Comparison of ENCODE assay signal across 22 mouse cellular contexts in the genomic region with DNA sequence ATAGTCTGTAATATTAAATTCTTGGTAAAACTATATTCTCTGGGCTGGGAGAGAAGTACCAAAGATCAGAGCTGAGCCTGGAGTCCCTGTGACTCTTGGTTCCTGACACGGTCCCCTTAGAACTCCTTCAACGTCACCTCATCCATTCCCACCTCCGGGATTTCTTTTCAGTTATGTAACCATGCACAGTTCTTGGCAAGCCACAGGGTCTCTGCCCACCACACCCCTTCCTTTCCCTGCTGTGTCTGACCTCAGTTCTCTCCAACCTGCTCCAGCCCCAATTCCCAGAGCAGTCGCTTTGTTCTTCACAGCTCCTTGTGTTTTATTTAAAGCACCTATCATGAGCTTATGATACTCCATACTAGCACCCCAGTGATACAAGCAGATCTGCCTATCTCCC. TPM values are rescaled to one million over a fixed set of nuclear protein-coding genes. Genes with fewer than 3 reads are reported as not detected.
DNase-seq lines count a peak whose midpoint lies in the region; ATAC-seq lines count a peak whose summit lies in the region.
"Had no signal": no experiment of that assay in that cellular context is flagged by ENCODE, and none has a peak within 500 bp of the region (broad histone marks: within the 10 kb centered on the region; RNA-seq: fewer than 3 reads in every experiment).

No protein-coding gene starts in this region.

- WGBS in lung, embryonic 16.5 days: 56% methylated on average over 4 of the region's 4 CpGs
- WGBS in intestine, embryonic 16.5 days: 84% methylated on average over 4 of the region's 4 CpGs

- no peaks in the 10 kb centered on the region for H3K27me3 ChIP-seq in lung, embryonic 16.5 days (ENCODE audit: control insufficient read depth, insufficient read depth, low read depth, low read length)
- no peaks in the 10 kb centered on the region for H3K27me3 ChIP-seq in intestine, embryonic 16.5 days (replicated peaks; ENCODE audit: control insufficient read depth, insufficient read depth, low read length)
- H3K27me3 ChIP-seq: embryonic facial prominence, embryonic 13.5 days; neural tube, embryonic 15.5 days had no signal

- H3K36me3 ChIP-seq in lung, embryonic 16.5 days (ENCODE audit: control insufficient read depth, insufficient read depth, low read length): no peaks in the 10 kb centered on the region
- no peaks in the 10 kb centered on the region for H3K36me3 ChIP-seq in intestine, embryonic 16.5 days (ENCODE audit: control insufficient read depth, insufficient read depth, low read length)
- H3K36me3 ChIP-seq: embryonic facial prominence, embryonic 13.5 days; midbrain, embryonic 10.5 days; neural tube, embryonic 15.5 days had no signal

- H3K4me2 ChIP-seq in lung, embryonic 16.5 days (ENCODE audit: low read depth, low read length): no peak overlapping the region
- H3K4me2 ChIP-seq in intestine, embryonic 16.5 days (ENCODE audit: low read depth, low read length): no peak overlapping the region
- H3K4me2 ChIP-seq: embryonic facial prominence, embryonic 13.5 days; neural tube, embryonic 15.5 days had no signal

- peak; percentile 31; the same call in 1 of the 2 replicates for ATAC-seq in lung, embryonic 16.5 days (ENCODE audit: low read depth)
- no peak for ATAC-seq in intestine, embryonic 16.5 days
- ATAC-seq: forebrain, embryonic 14.5 days; hindbrain, postnatal 0 days; intestine, postnatal 0 days had no signal

- peak; percentile 40 for DNase-seq in gastrocnemius, postnatal 25 days
- no peak for DNase-seq in gastrocnemius, postnatal 4 days (ENCODE audit: low spot score in 2 of 2)
- DNase-seq in kidney, adult 9 months: peak; percentile 36
- DNase-seq in kidney, postnatal 4 days: no peak
- peak; percentile 40 to 54 for DNase-seq in lung, postnatal 4 days
- no peak for DNase-seq in right cerebral cortex, postnatal 10 days (ENCODE audit: low spot score in 2 of 2)
- DNase-seq: cerebellum, adult 11-12 months; cerebellum, postnatal 25 days; embryo, embryonic 11 days; right cerebral cortex, postnatal 14 days; spleen, adult 18-20 months had no signal

- H3K27ac ChIP-seq in lung, embryonic 16.5 days (ENCODE audit: low read length): no peak overlapping the region
- H3K27ac ChIP-seq in intestine, embryonic 16.5 days (ENCODE audit: low read length): no peak overlapping the region
- H3K27ac ChIP-seq: embryonic facial prominence, embryonic 13.5 days; hindbrain, postnatal 0 days; kidney, postnatal 0 days; left cerebral cortex, adult 2 months; liver, embryonic 14.5 days; midbrain, embryonic 10.5 days; neural tube, embryonic 15.5 days had no signal

- H3K4me1 ChIP-seq in lung, embryonic 16.5 days (replicated peaks; ENCODE audit: control insufficient read depth, insufficient read depth, low read length): no peaks in the 10 kb centered on the region
- H3K4me1 ChIP-seq in intestine, embryonic 16.5 days (ENCODE audit: control insufficient read depth, insufficient read depth, low read length): peaks cover 7% of the 10 kb centered on the region; the same call in 1 of the 2 replicates
- H3K4me1 ChIP-seq: embryonic facial prominence, embryonic 13.5 days; midbrain, embryonic 10.5 days; neural tube, embryonic 15.5 days had no signal

- H3K9ac ChIP-seq in lung, embryonic 16.5 days (ENCODE audit: low read length): no peak overlapping the region
- H3K9ac ChIP-seq in intestine, embryonic 16.5 days (ENCODE audit: low read depth, low read length): no peak overlapping the region
- H3K9ac ChIP-seq: embryonic facial prominence, embryonic 13.5 days; liver, embryonic 14.5 days; neural tube, embryonic 15.5 days had no signal

- peaks cover 5% of the 10 kb centered on the region; the same call in 1 of the 2 replicates for H3K9me3 ChIP-seq in lung, embryonic 16.5 days (ENCODE audit: control insufficient read depth, low read length)
- 0 out of 2 replicates have a peak, but pooled peaks cover 5% of the 10 kb centered on the region for H3K9me3 ChIP-seq in intestine, embryonic 16.5 days (ENCODE audit: control insufficient read depth, low read length)
- H3K9me3 ChIP-seq: neural tube, embryonic 15.5 days had no signal

- no peak overlapping the region for H3K4me3 ChIP-seq in lung, embryonic 16.5 days (ENCODE audit: low read length)
- no peak overlapping the region for H3K4me3 ChIP-seq in intestine, embryonic 16.5 days (ENCODE audit: low read length)
- H3K4me3 ChIP-seq: embryonic facial prominence, embryonic 13.5 days; left cerebral cortex, adult 2 months; midbrain, embryonic 10.5 days; neural tube, embryonic 15.5 days had no signal

RNA-seq across cellular contexts. Expression of gene Sh3bp4, which starts 7.2 kb away (rescaled TPM):
- total RNA-seq in gastrocnemius, postnatal 25 days (2021): 1 to 10 TPM; 3.2 to 3.4 TPM
- total RNA-seq in gastrocnemius, postnatal 4 days (2021): 10 to 100 TPM; 16.8 to 17.1 TPM
- 26.4 and 27.8 TPM in 2 replicates for polyA plus RNA-seq in lung, embryonic 16.5 days (2015; fragmentation: Nextera tagmentation; extraction: Ambion mirVana)
- polyA plus RNA-seq in intestine, embryonic 16.5 days (2015; fragmentation: Nextera tagmentation; extraction: Ambion mirVana): 13.5 and 14.2 TPM in 2 replicates

Comparison
In these comparisons a context has a peak if more than half of its experiments do, and no peak if none do; other contexts are left out.
1. DNase-seq: peak in gastrocnemius, postnatal 25 days (single experiment), kidney, adult 9 months (single experiment) and lung, postnatal 4 days (2 of 2); none in gastrocnemius, postnatal 4 days (0 of 2), kidney, postnatal 4 days (0 of 2) and right cerebral cortex, postnatal 10 days (0 of 2).
2. RNA of gene Sh3bp4, which starts 7.2 kb away (total RNA-seq): 16.8 to 17.1 TPM in gastrocnemius, postnatal 4 days; 3.2 to 3.4 TPM in gastrocnemius, postnatal 25 days; every median in the first group is over 4 times any median in the second.